Mouse (Mus musculus) lung, postnatal 25 days (tissue): ENCODE measurements around the gene Lifr.

ENCODE experiments used
- DNase-seq: peaks from one replicate; pipeline ENCODE4 v3.0.0; 2022; ENCODE audit warnings: low spot score

The Lifr gene

DNA sequence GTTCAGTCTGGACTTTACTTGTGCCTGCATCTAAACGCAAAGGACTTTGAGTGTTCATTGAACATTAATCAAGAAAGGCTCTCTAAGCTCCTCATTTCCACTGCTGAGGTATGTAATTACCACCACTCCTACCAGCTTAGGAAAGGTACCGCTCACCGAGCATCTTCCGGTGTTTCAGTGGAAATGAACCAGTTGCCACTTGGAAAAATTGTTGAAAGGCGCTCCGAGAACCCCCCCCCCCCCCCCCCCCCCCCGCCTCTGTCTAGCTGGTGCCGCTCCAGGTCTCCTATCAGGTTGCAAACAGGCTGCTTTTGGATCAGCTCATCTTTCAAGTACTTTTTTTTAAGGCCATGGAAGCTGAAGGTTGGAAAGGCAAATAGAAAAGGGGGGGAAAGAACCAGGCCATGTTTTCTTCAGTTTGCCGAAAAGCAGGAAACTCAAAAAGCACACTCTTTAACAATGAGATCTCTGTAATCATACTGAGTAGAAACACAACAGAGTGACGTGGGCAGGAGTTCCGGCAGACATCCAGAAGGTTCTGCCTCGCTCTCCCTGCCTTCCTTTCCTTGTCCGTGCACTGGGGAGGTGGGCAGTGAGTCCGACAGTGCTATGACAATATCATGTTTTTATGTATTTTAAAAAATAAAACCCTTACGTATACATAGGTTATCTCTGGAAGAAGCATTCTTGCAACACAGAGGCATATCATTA, 9.3 kb upstream of the Lifr start:
- no peak for DNase-seq

DNA sequence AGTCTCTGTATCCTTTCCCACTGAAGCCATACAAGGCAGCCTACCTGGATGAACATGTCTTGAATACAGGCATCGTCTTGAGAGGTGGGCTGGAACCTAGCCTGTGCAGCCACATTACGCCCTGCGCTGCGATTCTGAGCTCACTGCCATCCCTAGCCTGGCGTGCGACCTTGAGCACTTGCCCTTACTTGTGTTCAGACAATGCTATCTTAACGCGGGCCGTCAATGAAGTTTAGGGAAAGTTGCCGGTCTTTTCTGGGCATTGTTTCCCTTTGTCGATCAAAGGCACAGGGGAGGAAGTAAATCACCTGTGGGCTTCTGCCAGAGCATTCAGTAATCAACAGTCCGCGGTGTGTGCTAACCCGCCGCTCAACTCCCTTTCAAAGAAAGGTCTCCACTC, 8.6 kb upstream of the Lifr start:
- DNase-seq: no peak

DNA sequence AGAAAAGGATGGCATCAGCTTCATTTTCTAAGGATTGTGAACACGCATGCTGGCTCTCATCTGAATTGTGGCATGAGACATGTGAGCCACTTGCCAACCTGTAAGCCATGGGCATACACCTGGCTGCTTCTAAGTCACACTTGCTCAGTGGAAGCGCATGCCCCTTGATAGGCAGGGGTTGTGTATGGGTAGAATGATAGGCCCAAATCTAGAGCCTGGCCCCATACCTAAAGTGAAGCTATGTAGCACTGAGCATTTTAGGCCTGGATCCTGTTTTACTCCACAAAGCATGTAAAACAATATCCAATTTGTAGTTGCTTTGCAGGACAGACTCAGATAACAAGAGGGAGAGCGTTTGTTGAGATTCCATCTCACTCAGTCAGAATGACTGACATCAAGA, 7.5 kb upstream of the Lifr start:
- no peak for DNase-seq

DNA sequence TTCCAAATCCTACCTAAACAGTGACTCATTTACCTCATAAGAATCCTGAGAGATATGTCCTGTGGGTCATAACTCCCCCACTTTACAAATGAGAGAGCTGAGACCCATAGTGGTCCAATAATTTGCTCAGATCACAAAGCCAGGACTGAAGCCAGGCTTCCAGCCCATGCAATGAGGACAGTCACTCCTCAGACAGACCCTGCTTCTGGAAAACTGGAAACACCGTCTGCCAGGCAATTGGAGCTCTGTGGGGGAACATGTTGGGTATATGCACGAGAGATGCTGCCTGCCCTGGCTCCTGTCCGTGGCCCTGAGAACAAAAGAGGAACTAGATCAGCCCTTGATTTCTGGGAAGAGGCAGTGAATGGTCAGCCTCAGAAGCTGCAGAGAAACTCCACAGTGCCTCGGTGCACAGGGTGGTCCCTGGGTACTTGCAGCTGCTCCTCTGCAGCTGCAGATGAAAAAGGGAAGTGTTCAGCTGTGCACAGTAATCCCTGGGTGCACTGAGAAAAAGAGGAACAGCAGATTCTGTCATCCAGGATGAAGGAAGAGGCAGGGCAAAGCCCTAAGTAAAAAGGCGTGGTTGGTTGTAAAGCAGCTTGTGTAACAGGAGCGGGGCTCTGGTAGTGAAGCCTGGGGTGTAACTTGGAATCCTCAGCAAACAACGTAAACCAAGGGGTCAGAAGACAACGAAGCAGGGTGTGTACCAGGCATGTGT, 5.5 kb upstream of the Lifr start:
- peak; percentile 41 for DNase-seq

DNA sequence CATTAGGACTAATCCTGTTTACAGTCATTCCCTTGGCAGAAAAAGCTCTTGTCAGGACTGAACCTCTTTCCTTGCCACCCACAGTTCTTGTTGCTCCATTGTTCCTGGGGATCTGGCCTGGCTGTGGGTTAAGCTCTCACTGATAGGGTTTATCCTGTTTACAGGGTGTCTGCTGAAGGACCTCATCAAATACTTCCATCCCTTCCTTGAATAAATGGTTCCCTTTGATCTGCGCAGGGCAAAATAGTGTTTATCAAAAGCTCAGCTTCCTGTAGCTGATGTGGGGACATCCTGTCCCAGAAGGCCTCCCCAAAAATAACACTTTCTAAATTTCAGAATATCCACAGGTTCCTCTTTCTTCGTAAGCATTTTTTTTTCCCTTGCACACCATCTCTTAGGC, 1.7 kb upstream of the Lifr start:
- peak; percentile 67 for DNase-seq

DNA sequence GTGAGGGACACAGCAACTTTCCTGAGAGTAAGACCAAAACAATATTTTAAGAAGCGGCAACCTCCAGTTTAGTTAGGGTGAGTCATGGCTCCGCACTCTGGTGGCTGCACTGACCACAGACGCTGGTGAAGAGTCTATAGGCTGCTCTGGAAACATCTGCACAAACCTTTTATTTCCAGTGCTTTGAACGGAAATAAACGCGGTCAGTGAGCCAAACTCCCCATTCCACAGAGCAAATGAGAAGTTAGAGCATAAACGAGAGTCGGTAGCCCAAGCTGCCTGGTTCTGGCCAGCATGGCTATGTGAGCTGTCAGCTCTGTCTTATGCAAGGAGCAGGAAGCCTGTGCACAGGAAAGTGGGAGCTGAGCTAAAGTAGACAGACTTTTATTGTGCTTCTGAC, 1.9 kb downstream of the Lifr start:
- DNase-seq: no peak

DNA sequence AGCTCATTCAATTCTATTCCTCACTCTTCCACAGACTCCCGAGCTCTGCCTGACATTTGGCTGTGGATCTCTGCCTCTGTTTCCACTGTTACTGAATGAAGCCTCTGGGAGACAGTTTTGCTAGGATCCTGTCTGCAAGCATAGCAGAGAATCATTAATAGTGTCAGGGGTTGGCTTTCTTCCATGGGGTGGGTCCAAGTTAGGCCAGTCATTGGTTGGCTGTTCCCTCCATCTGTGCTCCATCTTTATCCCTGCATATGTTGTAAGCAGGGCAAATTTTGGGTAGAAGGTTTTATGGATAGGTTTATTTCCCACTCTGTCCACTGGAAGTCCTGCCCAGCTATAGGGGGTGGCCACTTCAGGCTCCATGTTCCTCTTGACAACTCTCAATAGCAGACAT, 9.0 kb downstream of the Lifr start:
- no peak for DNase-seq

DNA sequence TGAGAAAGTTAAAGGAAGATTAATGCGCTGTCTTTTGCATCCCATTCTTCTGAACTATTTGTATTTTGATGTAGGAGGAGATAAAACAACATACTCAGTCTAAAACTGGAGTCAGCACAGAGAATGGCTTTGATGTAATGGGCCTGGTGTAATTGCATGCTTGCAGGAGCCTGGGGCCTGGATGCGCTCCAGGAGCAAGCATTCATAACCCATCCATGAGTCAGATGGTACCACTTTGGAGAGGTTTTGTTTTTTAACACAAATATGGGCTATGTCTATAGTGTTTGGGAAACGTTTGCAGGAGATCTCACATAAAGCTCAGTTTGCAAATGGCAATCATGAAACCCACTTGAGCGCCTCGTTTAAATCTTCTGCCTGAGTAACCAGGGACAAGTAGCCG, 9.8 kb downstream of the Lifr start:
- no peak for DNase-seq

DNA sequence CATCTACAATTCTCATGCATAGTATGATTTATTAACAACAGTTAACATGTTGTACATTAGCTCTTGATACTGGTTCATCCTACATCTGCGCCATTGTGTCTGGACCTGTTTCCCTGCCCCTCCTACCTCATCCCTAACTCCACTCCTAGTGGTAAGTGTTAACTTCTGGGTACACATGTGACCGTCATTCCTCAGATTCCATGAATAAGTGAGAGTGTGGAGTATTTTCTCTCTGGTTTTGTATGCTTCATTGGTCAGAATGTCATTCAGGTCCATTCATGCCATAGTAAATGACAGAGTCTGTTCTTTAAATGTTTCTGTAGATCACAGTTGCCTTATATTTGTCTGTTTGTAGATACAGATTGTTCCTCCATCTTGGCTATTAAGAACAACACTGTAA, 12.6 kb downstream of the Lifr start:
- no peak for DNase-seq

DNA sequence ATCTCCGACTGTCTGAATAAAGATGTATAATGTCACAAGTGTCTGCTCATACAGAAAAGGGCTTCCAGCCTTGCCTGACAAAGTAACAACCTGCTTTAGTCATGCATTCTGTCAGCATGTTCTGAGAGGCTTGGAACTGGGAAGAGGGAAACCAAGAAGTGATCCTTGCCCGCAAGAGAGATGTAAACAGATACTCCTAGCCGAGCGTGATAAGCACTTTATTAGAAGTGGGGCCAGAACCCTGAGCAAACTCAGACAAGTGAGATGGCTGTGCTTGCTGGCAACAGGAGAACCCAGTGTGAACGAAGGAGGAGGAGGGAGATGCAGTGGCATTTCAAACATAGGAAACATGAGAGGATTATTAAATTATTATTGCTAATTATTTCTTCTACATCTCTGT, 14.8 kb downstream of the Lifr start:
- peak; percentile 18 for DNase-seq

DNA sequence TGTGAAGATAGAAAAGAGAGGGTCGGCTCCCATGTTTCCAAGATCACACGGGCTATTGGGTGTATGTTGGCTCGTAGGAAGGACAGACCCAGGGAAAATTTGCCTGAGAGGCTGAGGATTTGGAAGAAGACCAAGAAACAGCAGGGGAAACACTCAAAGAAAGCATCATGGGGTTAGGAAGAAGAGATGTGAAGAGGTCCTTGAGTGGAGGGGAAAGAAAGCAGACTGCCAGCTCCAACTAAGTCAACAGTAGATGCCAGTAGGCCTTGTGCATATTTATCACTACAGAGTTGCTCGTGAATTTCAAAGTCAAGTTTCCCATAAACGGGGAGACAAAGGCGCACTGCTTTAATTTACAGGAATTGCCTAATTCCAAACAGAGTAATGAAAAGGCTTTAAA, 17.7 kb downstream of the Lifr start:
- DNase-seq: peak; percentile 48

DNA sequence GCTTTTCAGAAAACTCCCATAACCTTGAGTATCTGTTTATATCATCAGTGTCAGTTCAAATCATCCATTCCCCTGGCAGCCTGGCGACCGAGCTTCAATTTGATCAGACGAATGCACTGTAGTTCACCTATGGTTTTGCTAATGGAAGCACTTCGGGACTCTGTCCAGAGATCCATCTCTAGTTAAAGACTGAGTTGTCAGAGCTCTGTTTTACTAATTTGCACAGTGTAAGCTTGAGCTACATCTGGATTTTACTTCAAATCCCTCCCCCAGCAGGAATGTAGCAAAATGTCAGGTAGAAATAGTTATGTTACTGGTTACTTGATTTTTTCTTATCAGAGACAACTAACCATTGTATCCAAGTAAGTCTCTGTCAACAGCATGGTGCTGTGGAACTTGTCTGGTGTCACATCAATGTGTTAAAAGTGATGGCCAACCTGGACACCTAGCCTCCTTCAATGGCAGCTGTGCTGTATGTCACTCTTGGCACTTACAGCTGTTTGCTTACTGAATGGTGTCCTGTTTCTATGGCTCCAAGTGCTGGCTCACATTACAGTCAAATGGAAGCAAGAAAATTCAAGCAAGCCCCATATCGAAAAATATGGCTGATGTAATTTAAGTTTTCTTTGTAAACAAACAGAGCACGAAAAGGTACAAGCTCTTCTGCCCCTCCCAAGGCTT, 22.0 kb downstream of the Lifr start:
- no peak for DNase-seq

DNA sequence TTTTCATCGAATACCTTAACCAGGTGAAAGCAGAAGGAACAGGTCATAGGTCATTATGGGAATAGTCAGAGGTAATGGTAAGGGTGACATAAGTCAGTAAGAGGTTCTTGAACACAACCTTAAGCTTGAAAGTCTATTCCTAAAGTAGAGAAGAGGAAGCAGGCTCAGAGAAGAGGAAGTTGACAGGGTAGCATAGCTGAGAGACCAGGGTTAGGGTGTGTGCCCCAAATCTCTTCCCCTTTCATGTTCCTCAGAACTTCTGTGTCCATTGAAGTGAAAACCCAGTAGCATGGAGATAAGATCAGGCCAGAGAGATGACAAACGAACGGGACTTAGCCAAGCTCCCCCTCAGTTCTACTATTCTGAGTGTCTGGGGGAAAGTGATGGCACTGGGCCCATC, 23.5 kb downstream of the Lifr start:
- peak; percentile 49 for DNase-seq

DNA sequence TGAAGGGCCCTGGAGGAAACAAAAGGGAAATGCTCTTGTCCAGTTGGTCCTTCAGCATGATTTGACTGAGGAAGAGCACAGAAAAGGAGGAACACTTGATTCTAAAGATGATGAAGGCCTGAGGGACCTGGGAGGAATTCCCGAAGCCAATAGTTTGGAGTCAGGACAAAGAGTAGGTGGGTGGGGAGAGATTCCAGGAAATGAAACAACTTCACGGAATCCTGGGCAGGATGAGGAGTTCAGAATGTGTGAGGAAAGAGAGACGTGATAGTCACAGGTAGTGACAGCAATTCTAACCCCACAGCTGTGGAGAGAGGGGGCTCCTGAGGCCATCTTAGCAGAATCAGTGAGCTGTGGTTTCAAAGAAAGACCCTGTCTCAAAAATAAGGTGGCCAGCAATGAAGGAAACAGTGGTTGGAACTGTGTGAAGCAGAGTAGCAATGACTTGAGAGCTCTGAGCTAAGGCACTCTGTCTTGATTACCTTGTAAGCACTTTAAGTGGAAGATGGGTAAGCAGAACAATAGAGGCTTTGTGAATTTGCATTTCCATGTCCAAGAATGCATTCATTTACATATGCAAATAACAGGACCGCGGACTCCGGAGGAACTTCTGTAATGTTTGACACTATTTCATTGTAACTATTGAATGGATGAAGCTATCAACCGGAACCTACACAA, 25.1 kb downstream of the Lifr start:
- DNase-seq: no peak

DNA sequence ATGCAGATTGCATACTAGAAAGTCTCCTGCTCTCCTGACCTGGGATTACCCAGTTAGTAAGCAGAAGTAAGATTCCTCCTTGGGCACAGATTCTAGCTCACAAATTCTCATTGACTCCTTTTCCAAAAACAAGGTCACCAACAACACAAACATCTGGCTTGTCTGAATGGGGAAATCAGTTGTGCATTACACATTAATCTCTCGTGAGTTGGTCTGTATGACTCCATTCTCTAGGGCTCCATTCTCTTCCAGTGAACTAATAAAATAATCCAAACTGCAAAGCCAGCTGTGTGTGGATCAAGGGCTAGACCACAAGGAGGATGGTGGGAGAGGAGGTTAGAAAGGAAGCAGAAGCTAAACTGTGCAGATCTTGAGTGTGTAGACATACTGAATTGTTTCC, 25.8 kb downstream of the Lifr start:
- DNase-seq: no peak

DNA sequence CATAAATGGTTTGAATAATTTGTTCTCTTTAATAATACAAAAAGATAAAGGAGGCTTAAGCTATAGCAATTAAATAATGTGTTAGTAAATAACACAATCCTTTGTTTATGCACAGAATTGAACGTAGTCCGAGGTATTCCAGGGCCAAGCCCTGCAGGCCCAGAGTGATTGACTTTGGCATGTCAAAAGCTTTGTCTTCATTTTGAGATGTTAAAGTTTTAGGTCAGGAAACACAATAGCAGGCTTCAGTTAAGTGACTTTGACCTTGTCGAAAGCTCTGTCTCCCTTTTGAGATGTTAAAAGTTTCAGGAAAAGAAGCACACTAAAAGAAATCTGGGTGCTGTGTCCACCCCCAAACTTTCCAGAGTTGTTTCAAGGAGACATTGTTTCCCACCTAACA, 26.3 kb downstream of the Lifr start:
- DNase-seq: no peak

DNA sequence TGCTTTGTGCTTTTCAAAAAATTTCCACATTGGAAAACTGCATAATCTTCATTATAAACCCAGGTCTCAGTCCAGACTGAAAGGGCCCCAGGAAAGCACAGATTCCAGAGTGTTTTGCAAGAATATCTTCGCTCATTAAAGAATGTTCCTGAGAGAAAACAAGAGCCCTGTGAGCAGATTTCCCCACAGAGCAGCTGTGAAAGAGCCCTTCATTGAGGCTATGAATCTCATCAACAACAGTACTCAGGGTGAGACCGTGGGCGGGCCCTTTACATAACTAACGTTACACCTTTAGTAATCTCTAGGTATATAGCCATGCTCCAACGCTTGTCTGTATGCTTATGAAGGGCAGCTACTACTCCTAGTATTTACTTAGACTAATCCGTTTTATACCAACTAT, 27.5 kb downstream of the Lifr start:
- peak; percentile 44 for DNase-seq

DNA sequence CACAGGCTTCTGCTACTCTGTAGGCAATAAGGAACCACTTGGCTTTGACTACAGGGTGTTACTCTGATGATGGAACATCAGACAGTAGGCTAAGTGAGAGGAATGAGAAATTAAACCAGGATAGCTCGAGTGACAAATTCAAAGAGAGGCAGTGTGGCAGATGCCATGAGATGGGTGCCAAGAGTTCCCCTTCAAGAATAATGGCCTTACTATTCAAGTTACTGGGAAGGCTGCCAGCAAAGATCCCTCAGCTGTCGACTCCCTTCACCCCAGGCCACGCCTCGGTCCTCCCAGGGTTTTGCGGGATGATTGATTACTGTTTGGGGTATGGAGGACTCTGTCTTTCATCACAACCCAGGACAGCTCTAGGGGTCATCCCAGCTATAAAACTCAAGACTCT, 28.4 kb downstream of the Lifr start:
- peak; percentile 56 for DNase-seq

DNA sequence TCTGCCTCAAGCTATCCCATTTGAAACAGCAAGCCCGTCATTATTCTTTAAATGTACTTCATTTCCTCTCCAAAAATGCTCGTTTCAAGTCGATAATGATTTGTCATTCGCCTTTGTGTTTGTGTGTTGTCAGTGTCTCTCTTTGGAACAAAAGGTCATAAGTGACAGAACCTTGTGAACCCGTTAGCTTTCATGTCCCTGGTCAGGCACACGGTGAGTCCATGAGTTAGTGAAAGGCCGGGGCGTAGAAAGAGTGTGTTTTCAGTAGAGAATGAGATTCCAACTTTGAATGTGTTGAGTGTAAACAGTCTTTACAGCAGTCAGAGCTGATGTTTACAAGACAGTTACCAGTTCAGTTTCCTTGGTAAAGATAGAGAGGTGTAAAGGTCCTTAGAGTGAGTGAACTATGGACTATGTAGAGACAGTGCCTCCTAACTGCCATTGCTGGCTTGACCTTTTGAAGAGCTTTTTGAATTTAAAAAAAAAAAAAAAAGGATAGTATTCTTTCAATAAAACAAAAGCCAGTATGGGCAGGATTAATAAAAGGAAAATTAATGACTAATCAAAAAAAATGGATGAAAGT, 29.6 kb downstream of the Lifr start:
- DNase-seq: no peak

DNA sequence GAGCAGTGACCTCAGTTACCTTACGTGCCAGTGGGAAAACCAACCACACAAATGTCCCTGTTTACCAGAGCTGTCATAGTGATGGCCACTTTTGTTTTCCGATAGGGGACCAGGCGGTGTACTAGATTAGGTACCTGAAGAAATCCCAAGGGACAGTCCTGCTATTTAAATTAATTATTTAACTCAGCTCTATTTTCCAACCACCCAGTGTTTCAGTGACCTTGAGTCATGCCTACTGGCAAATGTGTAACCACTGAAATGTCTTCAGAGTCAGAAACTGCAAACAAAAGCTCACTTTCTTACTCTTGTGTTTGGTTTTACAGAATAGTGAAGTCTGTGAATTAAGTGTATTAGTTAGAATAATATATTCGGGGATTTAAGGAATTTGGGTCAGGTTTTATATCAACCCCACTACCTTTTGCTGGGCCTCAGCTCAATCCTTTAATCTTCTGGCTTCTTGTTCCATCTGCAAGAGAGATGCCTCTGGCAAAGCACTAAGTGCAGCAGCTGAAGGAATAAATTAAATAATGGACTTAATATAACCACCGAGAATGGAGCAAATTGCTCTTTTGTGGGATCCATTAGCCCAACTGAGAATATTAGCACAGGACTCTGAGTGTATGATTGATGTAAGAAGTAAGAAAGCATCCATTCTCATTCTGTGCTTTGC, 33.5 kb downstream of the Lifr start:
- DNase-seq: no peak

DNA sequence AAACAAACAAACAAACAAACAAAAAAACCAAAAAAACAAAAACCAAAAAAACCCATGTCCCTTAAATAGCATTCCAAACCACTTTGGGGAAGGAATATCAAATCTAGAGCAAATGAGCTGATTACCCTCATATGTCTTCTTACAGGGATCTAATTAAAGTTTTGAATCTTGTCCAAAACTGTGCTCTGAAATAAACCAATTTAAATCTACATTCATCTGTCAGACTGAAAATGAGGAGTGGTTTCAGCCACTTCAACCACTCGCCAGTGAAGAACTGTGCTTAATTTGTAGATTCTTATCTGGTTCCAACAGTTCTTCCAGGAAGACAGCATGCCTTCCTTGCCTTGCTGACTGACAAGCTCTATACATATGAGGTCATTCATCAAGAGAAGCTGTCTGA, 35.8 kb downstream of the Lifr start:
- no peak for DNase-seq

DNA sequence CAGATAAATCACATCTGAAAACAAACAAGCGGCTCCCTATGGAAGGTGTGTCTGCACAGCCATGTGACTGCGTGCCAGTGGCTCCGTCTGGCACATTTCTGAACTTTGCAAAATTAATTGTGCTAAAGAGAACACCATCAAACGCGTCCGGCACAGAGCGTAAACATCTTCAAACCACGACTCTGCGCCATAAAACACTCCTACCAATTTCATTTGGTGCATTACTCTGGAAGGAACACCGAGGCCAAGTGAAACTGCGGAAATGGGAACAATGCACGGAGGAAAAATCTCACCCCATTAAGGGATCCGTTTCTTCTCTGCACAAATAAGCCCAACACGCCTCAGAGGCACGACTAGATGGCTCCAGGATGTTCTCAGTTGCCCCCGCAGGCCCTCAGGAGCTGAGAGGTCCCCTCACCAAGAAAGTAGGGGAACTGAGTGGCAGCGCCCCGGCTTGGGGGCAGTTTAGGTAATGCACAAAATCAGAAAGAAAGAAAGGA, 38.3 kb downstream of the Lifr start:
- peak; percentile 70 for DNase-seq
